Mouse (Mus musculus): ENCODE data around the gene Dhx29.
"Not testable (repeated sequence)": the region's sequence is repeated elsewhere in the genome, so short reads cannot be mapped to it uniquely, and the experiment has no call there.

The Dhx29 gene

GRCm38 (mm10) chr13:112987532-112987943 is 60.3 kb downstream of the Dhx29 start, which contains the start of gene Ccno:
Ccno (plus strand) TSS chr13:112987802.
- DNase-seq (ENCODE audit: low read depth): peak; percentile 79

DNA sequence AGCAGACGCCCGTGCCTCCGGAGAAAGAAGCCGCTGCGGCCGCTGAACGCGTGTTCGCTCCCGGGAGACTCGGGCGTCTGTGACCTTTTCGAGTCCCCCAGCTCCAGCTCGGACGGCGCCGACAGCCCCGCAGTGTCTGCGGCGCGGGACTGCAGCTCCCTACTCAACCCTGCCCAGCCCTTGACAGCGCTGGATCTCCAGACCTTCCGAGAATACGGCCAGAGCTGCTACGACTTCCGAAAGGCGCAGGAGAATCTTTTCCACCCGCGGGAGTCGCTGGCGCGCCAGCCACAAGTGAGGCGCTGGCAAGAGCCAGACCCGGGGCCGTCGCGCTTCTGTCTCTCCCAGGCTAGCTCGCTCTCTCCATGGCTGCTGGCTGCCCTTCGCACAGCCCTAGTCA is 60.7 kb downstream of the Dhx29 start:
- DNase-seq (ENCODE audit: low read depth): no peak

DNA sequence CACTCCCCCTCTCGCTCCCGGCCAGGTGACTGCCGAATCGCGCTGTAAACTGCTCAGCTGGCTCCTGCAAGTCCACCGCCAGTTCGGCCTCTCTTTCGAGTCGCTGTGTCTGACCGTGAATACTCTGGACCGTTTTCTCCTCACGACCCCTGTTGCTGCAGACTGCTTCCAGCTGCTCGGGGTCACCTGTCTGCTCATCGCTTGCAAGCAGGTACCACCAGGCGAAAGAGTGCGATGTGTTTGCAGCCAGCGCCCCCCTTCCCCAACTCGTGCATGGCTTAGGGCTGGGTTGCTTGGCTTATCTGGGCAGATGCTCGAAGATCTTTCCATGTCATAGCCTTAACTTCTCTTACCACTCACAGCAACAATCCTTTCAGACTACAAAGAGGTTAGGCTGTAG is 61.6 kb downstream of the Dhx29 start:
- DNase-seq (ENCODE audit: low read depth): no peak

DNA sequence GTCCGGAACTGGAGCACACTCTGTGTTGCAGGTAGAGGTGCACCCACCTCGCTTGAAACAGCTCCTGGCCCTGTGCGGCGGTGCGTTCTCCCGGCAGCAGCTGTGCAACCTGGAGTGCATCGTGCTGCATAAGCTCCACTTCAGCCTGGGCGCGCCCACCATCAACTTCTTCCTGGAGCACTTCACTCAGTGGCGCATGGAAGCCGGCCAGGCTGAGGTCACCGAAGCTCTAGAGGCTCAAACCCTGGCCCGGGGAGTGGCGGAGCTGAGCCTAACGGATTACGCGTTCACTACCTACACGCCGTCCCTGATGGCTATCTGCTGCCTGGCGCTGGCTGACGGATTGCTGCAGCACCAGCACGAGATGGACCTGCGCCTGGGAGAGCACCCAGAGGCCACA is 62.3 kb downstream of the Dhx29 start:
- DNase-seq (ENCODE audit: low read depth): no peak

DNA sequence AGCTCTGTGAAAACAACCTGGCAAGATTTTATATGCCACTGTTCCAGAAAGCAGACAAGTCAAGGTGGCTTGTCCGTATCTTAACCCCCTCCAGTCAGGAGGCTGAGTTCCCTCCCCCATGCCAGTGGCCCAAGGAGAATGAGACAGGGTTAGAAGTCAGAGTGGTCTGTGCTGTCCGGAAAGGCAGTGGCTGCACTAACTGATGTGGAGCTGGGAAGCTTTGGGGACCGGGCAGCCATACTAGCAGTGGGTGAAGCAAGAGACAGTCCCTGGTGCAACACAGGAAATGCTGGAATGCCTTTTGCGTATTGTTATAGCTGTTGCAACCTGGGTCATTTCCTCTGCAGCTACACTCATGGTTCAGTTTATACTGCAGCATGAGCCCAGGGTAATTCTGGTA is 63.1 kb downstream of the Dhx29 start:
- no peak for DNase-seq (ENCODE audit: low read depth)

DNA sequence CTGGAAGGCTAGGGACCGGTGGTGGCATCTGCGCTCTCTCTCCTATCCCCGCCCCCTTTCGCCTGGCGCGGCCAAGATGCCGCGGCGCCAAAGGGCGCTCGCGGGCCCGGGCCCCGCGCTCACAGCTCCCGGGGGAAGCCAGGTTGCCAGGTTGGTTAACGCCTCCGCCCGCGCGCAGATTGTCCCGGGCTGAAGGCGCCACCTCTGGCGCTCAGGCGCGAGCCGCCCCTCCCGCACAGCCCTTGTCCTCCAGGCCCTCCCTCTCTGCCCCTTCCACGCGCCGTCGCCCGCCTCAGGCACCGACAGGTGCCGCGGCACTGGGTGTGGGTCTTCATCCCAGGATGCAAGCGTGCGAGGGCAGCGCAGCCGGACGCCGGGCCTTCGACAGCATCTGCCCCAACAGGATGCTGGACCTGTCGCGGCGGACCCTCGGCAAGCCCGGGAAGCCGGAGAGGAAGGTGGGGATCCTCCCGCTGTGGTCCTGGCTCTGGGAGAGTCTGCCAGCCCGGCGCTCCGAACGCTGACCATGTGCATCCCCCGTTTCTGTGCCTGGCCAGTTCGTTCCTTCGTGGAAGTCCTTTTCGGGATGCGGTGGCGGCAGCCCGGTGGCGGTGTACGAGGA is 66.4 kb downstream of the Dhx29 start, which contains the start of gene Mcidas:
Mcidas (plus strand) TSS at position 315 of the 622 bp plus-strand sequence.
- DNase-seq (ENCODE audit: low read depth): no peak

DNA sequence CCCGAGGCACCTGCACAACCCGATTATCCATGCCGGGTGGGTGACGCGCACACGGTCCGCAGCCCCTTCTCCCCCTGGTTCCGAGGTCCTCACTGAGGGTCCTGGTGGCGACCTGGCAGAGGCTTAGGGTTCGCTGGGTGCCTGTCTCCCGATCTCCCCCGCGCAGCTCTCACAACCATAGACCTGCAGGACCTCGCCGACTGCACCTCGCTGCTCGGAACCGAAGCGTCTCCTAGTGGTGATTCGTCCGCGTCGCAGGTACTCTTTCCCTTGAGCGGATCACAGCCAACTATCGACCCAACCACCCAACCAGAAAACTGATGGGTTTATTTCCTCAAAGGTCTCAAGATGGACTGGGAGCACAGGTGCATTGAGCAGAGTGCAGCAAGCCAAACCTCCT is 66.9 kb downstream of the Dhx29 start:
- DNase-seq (ENCODE audit: low read depth): no peak

DNA sequence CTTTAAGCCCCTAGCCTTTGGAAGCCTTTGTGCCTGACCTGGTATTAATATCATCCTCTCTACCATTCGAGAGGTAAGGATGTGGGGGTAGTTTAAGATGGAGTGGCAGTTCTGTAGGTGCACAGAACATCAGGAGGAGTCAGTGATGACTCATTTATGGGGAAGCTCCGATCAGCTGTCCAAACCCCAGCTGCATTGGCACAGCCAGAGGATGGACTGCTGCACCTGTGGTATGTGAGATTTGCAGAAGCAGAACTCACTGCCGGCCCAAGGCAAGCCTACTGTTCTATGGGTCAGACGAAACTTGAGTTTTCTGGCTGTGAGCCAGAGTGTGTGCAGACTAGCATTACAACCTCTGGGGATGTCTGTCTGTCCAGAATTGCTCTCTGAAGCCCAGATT is 69.2 kb downstream of the Dhx29 start:
- DNase-seq (ENCODE audit: low read depth): no peak

GRCm38 (mm10) chr13:112997369-112997768 is 70.1 kb downstream of the Dhx29 start:
- no peak for DNase-seq (ENCODE audit: low read depth)

DNA sequence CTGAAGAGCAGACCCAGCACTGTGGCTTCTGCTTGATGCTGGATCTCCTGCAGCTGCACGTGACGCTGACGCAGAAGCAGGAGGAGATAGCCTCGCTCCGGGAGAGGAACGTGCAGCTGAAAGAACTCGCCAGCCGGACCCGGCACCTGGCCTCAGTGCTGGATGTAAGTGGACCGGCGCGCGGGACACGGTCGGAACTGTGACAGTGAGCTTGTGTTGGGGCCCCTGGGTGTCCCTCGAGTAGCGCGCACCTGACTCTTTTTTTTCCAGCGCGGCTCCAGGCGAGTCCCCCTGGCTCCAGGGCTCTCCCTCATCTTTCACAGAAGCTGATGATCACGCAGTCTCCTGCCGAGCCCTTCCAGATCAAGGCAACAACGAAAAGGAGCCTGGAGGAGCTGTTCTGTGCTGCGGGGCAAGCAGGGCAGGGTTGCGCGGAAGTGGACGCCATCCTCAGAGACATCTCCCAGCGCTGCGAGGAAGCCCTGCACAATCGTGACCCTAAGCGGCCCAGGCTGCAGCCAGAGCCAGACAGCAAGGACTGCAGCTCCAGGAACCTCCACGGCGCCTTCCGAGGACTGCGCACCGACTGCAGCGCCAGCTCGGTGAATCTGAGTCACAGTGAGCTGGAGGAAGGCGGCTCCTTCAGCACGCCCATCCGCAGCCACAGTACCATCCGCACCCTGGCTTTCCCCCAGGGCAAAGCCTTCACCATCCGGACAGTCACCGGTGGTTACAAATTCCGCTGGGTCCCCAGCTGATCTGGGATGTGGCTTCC is 71.4 kb downstream of the Dhx29 start:
- no peak for DNase-seq (ENCODE audit: low read depth)

- DNase-seq (ENCODE audit: low read depth): no peak
These were observed 72.8 kb downstream of the Dhx29 start for GRCm38 (mm10) chr13:113000090-113000489.

- no peak for DNase-seq (ENCODE audit: low read depth)
These were observed 73.5 kb downstream of the Dhx29 start for GRCm38 (mm10) chr13:113000576-113001318.

DNA sequence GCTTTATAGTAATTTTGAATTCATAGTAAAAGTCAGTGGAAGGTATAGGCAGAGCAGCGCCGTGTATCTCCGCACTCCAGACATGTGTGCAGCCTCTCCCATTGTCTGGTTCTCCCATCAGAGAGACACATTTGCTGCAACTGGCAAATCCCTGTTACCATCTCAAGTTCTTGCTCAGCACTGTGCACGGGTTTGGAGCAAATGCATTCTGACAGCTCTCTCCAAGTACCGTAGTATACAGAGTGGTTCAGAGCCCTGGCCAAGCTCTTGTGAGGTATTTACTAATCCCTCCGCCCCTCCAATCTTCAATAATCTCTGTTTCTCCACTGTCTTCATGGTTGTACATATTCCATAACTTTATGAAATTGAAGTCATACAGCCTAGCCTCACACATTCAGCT is 85.4 kb downstream of the Dhx29 start:
- no peak for DNase-seq (ENCODE audit: low read depth)

GRCm38 (mm10) chr13:113013174-113013953 is 86.1 kb downstream of the Dhx29 start:
- DNase-seq (ENCODE audit: low read depth): not testable (repeated sequence)

Data from c-Kit-positive CD71-negative TER-119-negative erythroid progenitor cells, embryonic 14.5 days (primary cell).